Mouse (Mus musculus): ENCODE data around the gene Aif1.

GRCm38 (mm10) chr17:35225456-35225855 is 49.6 kb upstream of the Aif1 start:
- TF ChIP-seq CTCF (IDR thresholded peaks at IDR 0.05; ENCODE audit: low read depth, low read length) (no peak), POLR2A (IDR thresholded peaks at IDR 0.05; ENCODE audit: insufficient read depth, low read length) (no peak)
